Mouse (Mus musculus) G1E (cell line): ENCODE measurements at regions not wholly inside any gene's neighbourhood (a gene's known extent, or its start where the extent isn't known, plus 50 kb on each side); places are given as distances from the start of the nearest gene placed in this dataset.

Source experiments
- CTCF ChIP-seq: IDR thresholded peaks from 2 replicates; pipeline ENCODE4 v1.5.1; 2012; ENCODE audit warnings: low read depth, low read length, inconsistent platforms, mixed read lengths
- GATA1 ChIP-seq: IDR thresholded peaks from 2 replicates; pipeline ENCODE4 v1.6.1; 2012; ENCODE audit warnings: borderline replicate concordance, low read length, inconsistent platforms, mixed read lengths
- GATA2 ChIP-seq: IDR thresholded peaks from 2 replicates; pipeline ENCODE4 v1.6.1; 2012; ENCODE audit warnings: low read depth, low read length, inconsistent platforms, borderline replicate concordance

- TF ChIP-seq GATA1 (no peak), CTCF (no peak), GATA2 (no peak)
These were observed 78.1 kb downstream of the Foxa2 start for GRCm38 (mm10) chr2:147968671-147969070.
